Mouse (Mus musculus) midbrain, embryonic 14.5 days (tissue): ENCODE data around the gene Slc35e3. TPM values are rescaled to one million over a fixed set of nuclear protein-coding genes. Genes with fewer than 3 reads are reported as not detected.
"Not testable (repeated sequence)": the region's sequence is repeated elsewhere in the genome, so short reads cannot be mapped to it uniquely, and the experiment has no call there.

Experiments used
- ATAC-seq: fragments of 200-750 bp; cut with Nextera tagmentation; 2 replicates; pipeline ENCODE4 v1.8.0; 2017; ENCODE audit warnings: moderate number of reproducible peaks, moderate library complexity; ENCODE audit not compliant: low FRiP score, low TSS enrichment
- DNase-seq: peaks from one replicate; pipeline ENCODE4 v3.0.0-alpha.2; 2015
- H3K27ac ChIP-seq: fragments of 300-500 bp; sonication (generic); replicated peaks from 2 replicates; pipeline ENCODE4 v1.5.1; 2014; ENCODE audit warnings: mild to moderate bottlenecking, low read depth, low read length, moderate library complexity
- H3K27me3 ChIP-seq: fragments of 300-500 bp; sonication (generic); 2 replicates; pipeline ENCODE4 v1.6.1; 2014; ENCODE audit warnings: low read length, control low read depth, mixed read lengths; ENCODE audit not compliant: control insufficient read depth, insufficient read depth
- H3K36me3 ChIP-seq: fragments of 300-500 bp; sonication (generic); 2 replicates; pipeline ENCODE4 v1.6.1; 2014; ENCODE audit warnings: low read length, control low read depth; ENCODE audit not compliant: control insufficient read depth, insufficient read depth
- H3K4me1 ChIP-seq: fragments of 300-500 bp; sonication (generic); 2 replicates; pipeline ENCODE4 v1.6.1; 2014; ENCODE audit warnings: mild to moderate bottlenecking, antibody characterized with exemption, low read length, control low read depth; ENCODE audit not compliant: control insufficient read depth, insufficient read depth
- H3K4me2 ChIP-seq: fragments of 300-500 bp; sonication (generic); 2 replicates; pipeline ENCODE4 v1.6.1; 2014; ENCODE audit warnings: mild to moderate bottlenecking, low read length, moderate library complexity
- H3K4me3 ChIP-seq: fragments of 300-500 bp; sonication (generic); replicated peaks from 2 replicates; pipeline ENCODE4 v1.5.1; 2014; ENCODE audit warnings: low read depth, low read length
- H3K9ac ChIP-seq: fragments of 300-500 bp; sonication (generic); replicated peaks from 2 replicates; pipeline ENCODE4 v1.6.1; 2014; ENCODE audit warnings: mild to moderate bottlenecking, low read length, moderate library complexity
- H3K9me3 ChIP-seq: fragments of 300-500 bp; sonication (generic); 2 replicates; pipeline ENCODE4 v1.6.1; 2016; ENCODE audit warnings: low read length, control low read depth, mixed read lengths; ENCODE audit not compliant: control insufficient read depth
- WGBS: fragments of 180-500 bp; shearing (Covaris S2); extraction: QIAGEN DNeasy Blood & Tissue Kit; methylation state at CpG from one replicate; pipeline ENCODE4 v1.1.7; 2014; 5-methylcytosine and 5-hydroxymethylcytosine counted together
- polyA plus RNA-seq: library from polyadenylated mRNA; unstranded; fragments of >200 nt; fragmentation: Nextera tagmentation; extraction: Ambion mirVana; gene quantifications from 2 replicates; pipeline ENCODE4 v1.2.1, GENCODE M21; 2014

The Slc35e3 gene
- polyA plus RNA-seq, 1 experiment from 2014 or later = 26.5 TPM

GRCm38 (mm10) chr10:117748276-117749049, 2.3 kb upstream of the Slc35e3 start:
- WGBS = 91% methylated on average over 10 of the region's 10 CpGs
- Histone ChIP-seq H3K36me3 (peaks cover 29% of the 10 kb centered on the region), H3K9me3 (no peaks in the 10 kb centered on the region), H3K9ac (no peak overlapping the region), H3K4me1 (peaks cover 19% of the 10 kb centered on the region), H3K4me2 (no peak overlapping the region), H3K4me3 (no peak overlapping the region), H3K27ac (no peak overlapping the region), H3K27me3 (no peaks in the 10 kb centered on the region)
- no peak for ATAC-seq
- no peak for DNase-seq

DNA sequence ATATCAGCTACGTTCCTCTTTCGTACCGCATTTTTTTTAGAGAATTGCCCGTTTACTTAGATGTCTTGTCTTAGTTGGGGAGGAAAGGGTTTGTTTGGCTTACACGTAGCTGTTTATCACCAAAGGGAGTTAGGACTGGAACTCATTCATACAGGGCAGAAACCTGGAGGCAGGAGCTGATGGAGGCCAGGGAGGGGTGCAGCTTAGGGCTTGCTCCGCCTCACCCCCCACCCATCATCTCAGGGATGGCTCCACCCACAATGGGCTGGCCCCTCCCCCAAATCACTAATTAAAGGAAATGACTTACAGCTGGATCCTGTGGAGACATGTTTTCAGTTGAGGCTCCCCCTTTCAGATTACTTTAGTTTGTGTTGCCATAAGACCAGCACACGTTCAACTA, 1.5 kb upstream of the Slc35e3 start:
- Histone ChIP-seq H3K9me3 (no peaks in the 10 kb centered on the region), H3K27ac (no peak overlapping the region), H3K4me2 (no peak overlapping the region), H3K4me3 (no peak overlapping the region), H3K27me3 (no peaks in the 10 kb centered on the region), H3K36me3 (peaks cover 26% of the 10 kb centered on the region), H3K4me1 (peaks cover 19% of the 10 kb centered on the region), H3K9ac (no peak overlapping the region)
- 92% methylated on average over 7 of the region's 7 CpGs for WGBS
- ATAC-seq (no peak), DNase-seq (no peak)

DNA sequence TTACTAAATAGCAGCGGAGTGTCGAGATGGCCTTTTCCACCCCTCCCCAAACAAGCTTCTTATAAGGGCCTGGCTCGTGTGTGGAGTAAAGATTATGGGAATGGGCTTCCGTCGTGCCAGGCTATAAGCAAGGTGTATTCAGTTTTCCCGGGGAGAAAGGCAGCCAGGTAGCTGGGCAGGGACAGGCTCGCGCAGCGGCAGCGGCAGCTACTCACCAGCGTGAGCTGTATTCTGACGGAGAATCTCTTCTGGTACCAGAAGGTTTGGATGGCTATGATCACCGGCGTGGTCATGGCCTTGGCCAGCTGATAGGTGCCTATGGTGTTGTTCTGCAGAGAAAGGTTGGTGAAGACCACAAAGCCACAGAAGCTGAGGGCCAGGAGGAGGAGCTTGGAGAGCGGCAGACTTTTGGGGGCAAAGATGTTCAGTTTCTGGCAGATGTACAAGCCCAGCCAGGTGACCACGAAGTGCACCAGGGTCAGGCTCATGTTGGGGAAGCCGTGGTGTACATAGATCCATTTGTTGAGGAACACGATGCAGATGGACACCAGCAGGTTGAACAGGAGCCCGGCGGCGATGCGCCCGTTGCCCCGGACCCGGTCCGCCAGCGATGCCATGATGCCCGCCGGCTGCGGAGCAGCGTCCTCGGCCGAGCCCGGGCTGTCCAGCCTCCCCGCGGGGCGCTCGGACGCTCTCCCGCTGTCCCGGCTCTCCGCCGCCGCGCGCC, 432 bp downstream of the Slc35e3 start:
- Histone ChIP-seq H3K36me3 (peaks cover 20% of the 10 kb centered on the region), H3K27ac (peak overlapping the region; percentile 32; the same call in 1 of the 2 replicates), H3K4me1 (peaks cover 19% of the 10 kb centered on the region), H3K4me3 (peak overlapping the region; percentile 61), H3K9ac (peak overlapping the region; percentile 70), H3K4me2 (peak overlapping the region; percentile 72)
- H3K9me3 ChIP-seq, H3K27me3 ChIP-seq: not testable (repeated sequence)
- DNase-seq (peak; percentile 55), ATAC-seq (peak; percentile 38)
- 2% methylated on average over 18 of the region's 46 CpGs for WGBS

DNA sequence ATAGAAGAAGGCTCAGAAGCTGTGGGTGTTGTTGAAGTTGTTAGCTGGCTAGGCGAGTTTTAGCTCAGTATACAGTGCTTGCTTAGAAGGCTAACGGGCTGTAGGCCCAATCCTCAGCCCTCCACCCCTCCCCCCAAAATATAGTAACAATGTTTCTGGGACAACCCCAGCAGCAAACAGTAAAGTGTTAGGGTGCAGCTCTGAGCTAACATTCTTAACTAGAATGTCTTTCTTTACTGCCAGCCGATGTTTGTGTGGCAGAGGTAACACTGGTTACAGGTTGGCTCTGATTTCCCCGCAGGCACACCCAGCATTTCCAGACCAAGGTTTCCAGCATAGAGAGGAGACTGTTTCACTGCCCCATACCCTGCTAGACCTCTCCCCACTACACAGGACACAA, 2.2 kb downstream of the Slc35e3 start:
- ATAC-seq = no peak
- no peak overlapping the region for H3K4me3 ChIP-seq
- 88% methylated on average over 4 of the region's 4 CpGs for WGBS
- peaks cover 19% of the 10 kb centered on the region for H3K4me1 ChIP-seq
- H3K27ac ChIP-seq = no peak overlapping the region
- H3K9me3 ChIP-seq = no peaks in the 10 kb centered on the region
- no peak for DNase-seq
- H3K27me3 ChIP-seq = no peaks in the 10 kb centered on the region
- H3K4me2 ChIP-seq = peak overlapping the region; percentile 72
- H3K36me3 ChIP-seq = peaks cover 27% of the 10 kb centered on the region
- H3K9ac ChIP-seq = no peak overlapping the region

GRCm38 (mm10) chr10:117743182-117743581, 3.0 kb downstream of the Slc35e3 start:
- H3K4me3 ChIP-seq = no peak overlapping the region
- H3K9me3 ChIP-seq = no peaks in the 10 kb centered on the region
- peaks cover 19% of the 10 kb centered on the region for H3K4me1 ChIP-seq
- peaks cover 33% of the 10 kb centered on the region for H3K36me3 ChIP-seq
- H3K27me3 ChIP-seq = no peaks in the 10 kb centered on the region
- no peak overlapping the region for H3K27ac ChIP-seq
- ATAC-seq = no peak
- no peak for DNase-seq
- WGBS = 95% methylated on average over 2 of the region's 2 CpGs
- H3K4me2 ChIP-seq = no peak overlapping the region
- no peak overlapping the region for H3K9ac ChIP-seq

GRCm38 (mm10) chr10:117742618-117743017, 3.5 kb downstream of the Slc35e3 start:
- Histone ChIP-seq H3K4me1 (peaks cover 19% of the 10 kb centered on the region), H3K27me3 (no peaks in the 10 kb centered on the region), H3K36me3 (peaks cover 37% of the 10 kb centered on the region), H3K9ac (no peak overlapping the region), H3K27ac (no peak overlapping the region), H3K4me3 (no peak overlapping the region), H3K4me2 (no peak overlapping the region), H3K9me3 (no peaks in the 10 kb centered on the region)
- ATAC-seq (no peak), DNase-seq (no peak)
- 92% methylated on average over 4 of the region's 4 CpGs for WGBS

DNA sequence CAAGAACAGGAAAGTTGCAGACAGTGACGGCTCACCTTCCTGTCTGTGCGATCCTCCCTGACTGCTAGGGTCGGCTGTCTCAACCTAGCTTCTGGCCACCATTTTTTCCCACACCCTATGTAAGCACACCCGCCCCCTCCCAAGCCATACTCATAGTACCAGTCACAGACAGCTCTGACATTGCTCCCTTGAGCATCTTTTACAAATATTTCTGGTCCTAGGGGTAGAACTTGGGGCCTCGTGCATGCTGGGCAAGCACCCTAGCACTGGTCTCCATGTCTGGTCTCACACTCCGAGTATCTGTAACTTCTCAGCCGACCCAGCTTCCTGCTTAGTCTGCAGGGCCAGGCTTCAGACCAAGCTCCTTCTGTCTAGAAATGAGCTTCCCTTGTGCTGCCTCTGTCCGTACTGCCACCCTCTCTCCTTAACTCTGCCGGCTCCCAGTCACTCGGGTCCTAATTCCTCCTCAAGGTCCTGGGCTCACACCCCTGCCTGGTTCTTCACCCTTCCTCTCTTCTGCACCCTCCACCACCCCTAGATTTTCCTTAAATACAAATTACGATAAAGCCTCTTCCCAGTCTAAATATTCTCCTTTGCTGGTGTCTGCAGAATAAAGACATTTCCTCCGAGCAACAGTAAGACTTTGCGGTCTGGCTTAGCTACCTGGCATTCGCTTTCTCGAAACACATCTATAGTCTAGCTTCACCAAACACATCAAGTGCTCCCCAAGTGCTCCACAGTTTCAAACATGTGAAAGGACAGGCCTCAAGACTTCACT, 4.3 kb downstream of the Slc35e3 start:
- Histone ChIP-seq H3K9ac (no peak overlapping the region), H3K4me2 (no peak overlapping the region), H3K27ac (no peak overlapping the region), H3K9me3 (no peaks in the 10 kb centered on the region), H3K4me3 (no peak overlapping the region), H3K27me3 (no peaks in the 10 kb centered on the region), H3K36me3 (peaks cover 43% of the 10 kb centered on the region), H3K4me1 (peaks cover 19% of the 10 kb centered on the region)
- no peak for DNase-seq
- WGBS = 94% methylated on average over 15 of the region's 15 CpGs
- no peak for ATAC-seq

DNA sequence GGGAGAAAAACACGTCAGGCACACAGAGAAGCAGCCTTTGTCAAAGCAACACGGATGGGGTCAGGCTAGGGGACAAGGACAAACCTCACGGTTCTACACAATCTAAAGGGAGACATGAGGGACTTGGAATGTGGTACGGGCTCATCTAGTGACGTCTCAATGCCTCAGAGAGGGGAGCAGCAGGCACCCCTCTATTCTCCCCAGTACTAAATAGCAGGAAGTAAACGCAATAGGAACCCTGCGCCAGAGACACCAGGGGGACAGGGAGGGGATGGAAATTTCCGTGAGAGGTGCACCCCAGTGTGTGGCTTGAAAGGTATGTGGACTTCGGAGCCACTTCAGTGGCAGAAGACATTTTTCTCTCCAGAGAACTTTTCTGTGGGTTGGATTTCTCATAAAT, 5.2 kb downstream of the Slc35e3 start:
- H3K9ac ChIP-seq = no peak overlapping the region; the same call in 1 of the 2 replicates
- peaks cover 19% of the 10 kb centered on the region for H3K4me1 ChIP-seq
- H3K9me3 ChIP-seq = no peaks in the 10 kb centered on the region
- H3K4me3 ChIP-seq = no peak overlapping the region
- ATAC-seq = no peak
- no peaks in the 10 kb centered on the region for H3K27me3 ChIP-seq
- 90% methylated on average over 9 of the region's 9 CpGs for WGBS
- DNase-seq = no peak
- no peak overlapping the region for H3K27ac ChIP-seq
- H3K4me2 ChIP-seq = no peak overlapping the region
- H3K36me3 ChIP-seq = peaks cover 52% of the 10 kb centered on the region
